Mouse (Mus musculus) myocyte (in vitro differentiated cells): ENCODE results near the gene Cphx3.
"Not testable (repeated sequence)": the region's sequence is repeated elsewhere in the genome, so short reads cannot be mapped to it uniquely, and the experiment has no call there.

Source experiments
- CEBPB ChIP-seq: IDR thresholded peaks from 2 replicates; pipeline ENCODE4 v1.6.1; 2011; ENCODE audit warnings: mild to moderate bottlenecking, moderate library complexity; ENCODE audit not compliant: poor library complexity, insufficient read depth, severe bottlenecking
- E2F4 ChIP-seq: IDR thresholded peaks from one replicate; pipeline ENCODE4 v1.6.1; 2011; ENCODE audit warnings: mild to moderate bottlenecking, control low read depth, moderate library complexity; ENCODE audit not compliant: insufficient read depth
- MAX ChIP-seq: IDR thresholded peaks from one replicate; pipeline ENCODE4 v1.6.1; 2011; ENCODE audit warnings: low read depth, mild to moderate bottlenecking, control low read depth
- MYOD1 ChIP-seq, 3 experiments: IDR thresholded peaks; one replicate each; pipeline ENCODE4 v1.6.1; 2011; ENCODE audit warnings: control low read depth in 2 of 3, low read depth in 2 of 3, mild to moderate bottlenecking in 2 of 3, moderate library complexity in 1 of 3; ENCODE audit not compliant: insufficient read length in 2 of 3, control insufficient read depth in 1 of 3
- POLR2AphosphoS2 ChIP-seq: IDR thresholded peaks from one replicate; pipeline ENCODE4 v1.6.1; 2011; ENCODE audit warnings: low read depth, control low read depth; ENCODE audit not compliant: insufficient read length
- REST ChIP-seq: IDR thresholded peaks from one replicate; pipeline ENCODE4 v1.6.1; 2011; ENCODE audit warnings: mild to moderate bottlenecking, control low read depth, moderate library complexity; ENCODE audit not compliant: insufficient read depth, insufficient read length
- USF1 ChIP-seq: IDR thresholded peaks from one replicate; pipeline ENCODE4 v1.6.1; 2011; ENCODE audit warnings: low read depth, mild to moderate bottlenecking, control low read depth, moderate library complexity

DNA sequence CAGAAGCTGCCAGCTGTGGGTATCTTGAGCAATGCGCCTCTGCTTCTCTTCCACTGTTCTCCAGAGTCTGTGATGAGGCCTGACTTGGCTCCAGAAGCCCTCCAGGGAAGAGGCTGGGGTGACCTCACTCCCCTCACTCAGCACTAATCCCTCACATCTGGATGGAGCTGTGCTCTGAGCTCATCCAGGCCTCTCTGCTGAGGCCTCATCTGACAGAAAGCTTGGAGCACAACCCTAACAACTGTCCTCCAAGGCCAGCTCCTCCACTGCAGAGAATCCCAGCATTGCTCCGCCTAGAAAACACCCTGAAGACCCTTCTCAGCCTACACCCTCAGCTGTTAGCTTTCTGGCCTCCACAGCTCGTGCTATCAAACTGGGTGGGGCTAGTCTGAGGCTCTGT lies 47.7 kb upstream of the Cphx3 start:
- not testable (repeated sequence) for TF ChIP-seq MYOD1 (IDR thresholded peaks at IDR 0.05; ENCODE audit: control insufficient read depth in 1 of 3, insufficient read length in 2 of 3, low read depth in 2 of 3); USF1; CEBPB; REST; E2F4; POLR2AphosphoS2; MAX
